Mouse (Mus musculus): ENCODE data around the gene Galntl5. TPM values are rescaled to one million over a fixed set of nuclear protein-coding genes. Genes with fewer than 3 reads are reported as not detected.

Gene Galntl5
- total RNA-seq (2023) = not detected

GRCm38 (mm10) chr5:25181004-25181531 lies at the start of gene Galntl5:
Gene Galntl5 (plus strand): TSS chr5:25181460.

GRCm38 (mm10) chr5:25221604-25222003 lies 40.3 kb downstream of the Galntl5 start, which contains the start of gene Galnt11:
Gene Galnt11 (plus strand): TSS chr5:25221904.

GRCm38 (mm10) chr5:25222752-25223702 lies 41.8 kb downstream of the Galntl5 start, which contains the start of gene E130116L18Rik:
Gene E130116L18Rik (minus strand): TSS chr5:25223153.

Other genes with a start within 250 kb of the Galntl5 start
- 10 to 100 TPM; 34.1 to 41.8 TPM for gene Prkag2, start 80.8 kb upstream of the Galntl5 start, total RNA-seq (2023)
- 10 to 100 TPM; 20.5 to 20.7 TPM for gene Galnt11, start 40.4 kb downstream of the Galntl5 start, total RNA-seq (2023)
- not detected for gene E130116L18Rik, start 41.7 kb downstream of the Galntl5 start, total RNA-seq (2023)